Mouse (Mus musculus) left cerebral cortex, adult 18-20 months (tissue): ENCODE measurements around the gene Sirt7. TPM values are rescaled to one million over a fixed set of nuclear protein-coding genes. Genes with fewer than 3 reads are reported as not detected.
A peak's percentile ranks its signal among the peaks of the same experiment; 100 is the strongest.

Source experiments
- DNase-seq, 2 experiments: peaks; one replicate each; pipeline ENCODE4 v3.0.0; 2021 to 2022; ENCODE audit warnings: low spot score in 2 of 2, mixed read lengths in 1 of 2
- total RNA-seq, 2 experiments: library from RNA; stranded (reverse); gene quantifications; 2 replicates each; pipeline ENCODE4 v1.2.3; 2021

Gene Sirt7
- total RNA-seq, 2 experiments from 2014 or later = 34.9 to 38.6 TPM

- DNase-seq = no peak
These were observed 16.8 kb upstream of the Sirt7 start for GRCm38 (mm10) chr11:120641869-120642268.

- DNase-seq = no peak
These were observed 16.2 kb upstream of the Sirt7 start for GRCm38 (mm10) chr11:120641255-120641654.

DNA sequence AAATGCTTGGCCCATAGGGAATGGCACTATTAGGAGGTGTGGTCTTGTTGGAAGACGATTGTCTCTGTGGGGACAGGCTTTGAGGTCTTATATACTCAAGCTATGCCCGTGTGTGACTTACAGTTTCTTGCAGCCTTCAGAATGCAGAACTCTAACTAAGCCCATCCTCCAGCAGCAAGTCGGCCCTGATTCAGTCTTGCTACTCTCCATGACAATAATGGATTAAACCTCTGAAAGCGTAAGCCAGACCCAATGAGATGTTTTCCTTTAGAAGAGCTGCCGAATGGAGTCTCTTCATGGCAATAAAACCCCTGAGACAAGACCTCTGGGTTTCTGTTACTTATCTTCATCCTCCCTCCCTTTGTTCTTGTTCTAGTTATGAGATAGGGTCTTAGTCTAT, 9.8 kb upstream of the Sirt7 start:
- DNase-seq = no peak

DNA sequence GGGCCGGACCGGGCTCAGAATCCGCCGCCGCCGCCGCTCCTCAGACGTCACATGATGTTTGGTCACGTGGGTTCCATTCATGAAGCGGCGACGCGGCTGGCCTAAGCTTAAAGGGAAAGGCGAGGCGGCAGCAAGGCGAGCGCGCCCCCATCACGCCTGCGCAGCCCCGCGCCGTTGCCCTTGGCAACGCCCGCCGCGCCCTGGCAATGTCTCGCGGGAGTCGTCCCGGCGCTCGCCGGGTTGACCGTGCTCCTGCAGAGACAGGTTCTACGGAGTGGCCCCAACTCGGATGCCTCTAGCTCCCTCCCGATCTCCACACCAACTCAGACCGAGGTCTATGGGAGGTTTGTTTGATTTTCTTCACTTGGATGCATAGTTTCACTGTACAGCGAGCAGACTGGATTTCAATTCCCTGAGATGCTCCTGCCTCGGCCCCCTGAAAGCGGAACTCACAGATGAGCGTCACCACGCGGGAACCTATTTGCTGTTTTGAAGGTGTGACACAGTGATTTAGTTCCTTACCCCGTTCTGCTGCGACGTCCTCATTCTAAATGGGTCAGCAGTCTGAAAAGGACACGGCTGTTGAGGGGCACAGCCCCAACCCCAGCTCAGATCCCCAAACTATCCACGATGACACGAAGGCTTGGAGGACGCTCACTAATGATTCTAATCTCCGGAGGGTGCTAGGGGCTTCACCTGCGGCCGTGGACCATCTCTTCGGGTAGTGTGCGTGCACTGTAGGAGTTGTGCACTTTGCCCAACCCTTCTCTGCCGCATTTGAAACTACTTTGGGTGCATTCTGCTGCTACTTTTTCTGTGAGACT, 8.7 kb upstream of the Sirt7 start, which contains the start of gene Mafg:
TSS of gene Mafg (minus strand) at position 81 of the 824 bp plus-strand sequence.
- DNase-seq = peak; percentile 89 to 95

GRCm38 (mm10) chr11:120632559-120633519, 7.8 kb upstream of the Sirt7 start:
- DNase-seq = peak; percentile 50 to 61

GRCm38 (mm10) chr11:120631726-120632448, 6.8 kb upstream of the Sirt7 start:
- DNase-seq = no peak

GRCm38 (mm10) chr11:120630881-120631725, 6.1 kb upstream of the Sirt7 start:
- no peak for DNase-seq

DNA sequence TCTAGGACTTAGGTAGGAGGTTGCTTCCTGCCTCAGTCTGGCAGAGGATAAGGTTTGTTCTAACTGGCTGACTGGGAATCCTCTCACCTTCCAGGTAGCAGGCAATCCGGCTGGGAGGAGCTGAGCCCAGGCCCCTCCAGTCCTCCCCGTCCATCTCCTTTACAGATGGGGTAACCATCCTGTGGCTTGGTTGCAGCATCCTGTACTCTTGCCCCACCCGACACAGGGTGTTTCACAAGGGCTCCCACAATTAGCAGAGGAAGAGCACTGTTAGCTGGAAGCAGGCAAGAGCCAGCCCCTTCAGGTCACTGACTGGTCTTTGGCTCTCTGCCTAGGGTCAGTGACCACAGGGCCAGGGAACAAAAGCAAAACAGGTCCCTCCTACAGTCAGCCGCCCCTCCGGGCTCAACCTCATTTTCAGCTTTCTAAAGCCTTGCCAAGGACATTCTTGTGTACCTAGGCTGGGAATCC, 5.4 kb upstream of the Sirt7 start:
- no peak for DNase-seq

DNA sequence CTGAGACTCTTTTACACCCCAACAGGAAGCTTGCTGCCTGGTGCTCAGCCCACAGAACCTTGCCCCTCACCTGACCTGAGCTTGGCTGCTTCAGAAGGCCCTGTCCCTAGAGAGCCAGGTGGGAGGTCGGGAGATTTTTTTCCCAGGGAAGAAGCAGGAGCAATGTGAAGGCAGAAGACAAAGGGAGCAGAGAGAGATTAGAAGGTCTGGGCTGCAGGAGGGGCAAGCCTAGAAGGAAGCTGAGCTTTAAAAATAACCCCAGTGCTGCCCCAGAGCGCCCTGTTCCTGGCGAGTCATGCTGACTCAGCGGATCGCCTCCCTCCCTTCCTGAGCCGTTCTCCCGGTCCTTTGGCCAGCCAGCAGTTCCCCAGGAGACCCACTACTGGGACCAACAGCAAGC, 4.9 kb upstream of the Sirt7 start:
- no peak for DNase-seq

DNA sequence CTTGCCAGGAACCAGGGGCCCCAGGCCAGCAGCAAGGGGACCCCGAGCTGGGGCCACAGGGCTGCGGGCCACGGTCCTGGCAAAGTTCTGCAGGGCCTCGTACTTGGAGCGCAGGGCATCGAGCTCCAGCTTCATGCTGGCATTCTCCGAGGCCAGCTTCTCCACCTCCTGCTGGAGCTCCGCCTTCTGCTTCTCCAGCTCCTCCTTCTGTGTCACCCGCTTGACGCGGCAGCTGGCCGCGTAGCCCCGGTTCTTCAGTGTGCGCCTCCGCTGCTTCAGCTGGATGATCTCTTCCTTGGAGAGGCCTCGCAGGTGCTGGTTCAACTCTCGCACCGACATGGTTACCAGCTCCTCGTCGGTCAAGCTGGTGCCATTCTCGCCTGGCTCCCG, 4.3 kb upstream of the Sirt7 start:
- DNase-seq = peak in 1 of 2 experiments; percentile 41

GRCm38 (mm10) chr11:120628601-120629340, 3.7 kb upstream of the Sirt7 start:
- no peak for DNase-seq

DNA sequence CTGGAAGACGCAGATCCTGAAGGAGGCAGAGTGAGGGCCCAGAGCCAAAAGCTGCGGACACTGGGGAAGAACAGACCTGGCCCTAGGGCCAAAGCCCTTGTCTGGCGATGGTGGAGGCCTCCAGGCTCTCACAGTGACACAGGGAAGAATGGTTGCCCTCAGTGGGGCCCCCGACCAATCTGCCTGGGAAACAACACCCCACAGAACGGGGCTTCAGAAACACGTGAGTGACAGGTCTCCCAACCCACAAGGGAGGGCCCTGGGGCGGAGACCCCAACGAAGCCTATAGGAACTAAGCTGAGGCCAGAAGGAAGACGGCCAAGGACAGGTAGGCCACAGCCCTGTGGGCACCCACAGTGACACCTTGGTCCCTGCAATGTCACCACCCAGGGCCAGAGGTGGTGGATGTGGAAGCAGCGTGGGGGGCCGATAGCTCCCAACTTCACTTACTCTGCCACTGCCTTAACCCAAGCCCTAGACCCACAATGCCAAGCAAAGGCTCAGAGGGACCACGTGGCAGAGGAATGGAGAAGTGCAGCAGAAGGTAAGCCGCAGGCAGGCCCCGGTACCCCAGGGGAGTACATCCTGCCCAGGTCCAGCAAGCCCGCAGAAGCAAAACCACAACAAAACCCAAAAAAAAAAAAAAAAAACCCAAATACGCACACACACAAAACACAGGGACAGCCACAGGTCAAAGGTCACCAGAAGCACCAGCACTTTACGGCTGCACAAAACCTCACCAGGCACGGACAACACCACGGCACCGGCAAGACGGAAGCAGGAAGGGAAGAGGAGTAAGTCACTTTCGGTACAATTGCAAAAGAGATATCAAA, 2.6 kb upstream of the Sirt7 start:
- DNase-seq = no peak

- no peak for DNase-seq
These were observed 1.9 kb upstream of the Sirt7 start for GRCm38 (mm10) chr11:120626785-120627467.

GRCm38 (mm10) chr11:120624680-120625111, 344 bp downstream of the Sirt7 start:
- DNase-seq = peak; percentile 84 to 89

DNA sequence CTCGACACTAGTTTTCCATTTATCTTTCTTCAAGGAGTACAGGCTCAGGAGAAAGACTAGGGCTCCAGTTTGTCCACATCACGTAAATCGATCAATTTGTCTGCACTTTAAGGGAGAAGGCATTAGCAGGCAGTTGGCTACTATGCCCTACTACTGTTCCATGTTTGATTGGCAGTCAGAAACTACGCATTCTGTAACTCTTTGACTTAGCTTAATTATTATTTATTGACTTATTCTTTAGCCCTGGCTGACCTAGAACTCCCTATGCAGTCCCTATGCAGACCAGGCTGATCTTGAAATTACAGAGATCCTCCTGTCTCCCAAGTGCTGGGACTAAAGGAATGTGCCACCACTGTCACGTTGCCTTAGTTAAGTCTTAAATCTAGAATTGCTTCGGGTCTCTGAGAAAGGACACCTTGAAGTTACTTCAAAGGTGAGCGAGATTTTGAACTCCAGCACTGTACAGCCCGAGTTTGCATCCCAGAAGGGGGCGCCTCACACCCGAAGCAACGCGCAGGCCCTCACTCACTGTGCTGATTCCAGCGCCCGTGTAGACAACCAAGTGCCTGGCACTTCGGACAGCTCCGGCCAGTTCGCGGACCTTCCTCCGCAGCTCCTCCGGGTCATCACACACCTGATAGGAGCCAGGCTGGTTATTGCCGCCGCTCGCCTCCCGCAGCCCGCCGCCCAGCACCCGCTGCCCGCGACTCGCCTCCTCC, 920 bp downstream of the Sirt7 start:
- DNase-seq = peak; percentile 56 to 62

- DNase-seq = no peak
These were observed 2.2 kb downstream of the Sirt7 start for GRCm38 (mm10) chr11:120622805-120623204.

GRCm38 (mm10) chr11:120620195-120620594, 4.8 kb downstream of the Sirt7 start:
- no peak for DNase-seq
